Mouse (Mus musculus) heart, postnatal 0 days (tissue): ENCODE measurements around the gene Pdcd1lg2. TPM values are rescaled to one million over a fixed set of nuclear protein-coding genes. Genes with fewer than 3 reads are reported as not detected.

Experiments
- ATAC-seq: fragments of 200-750 bp; cut with Nextera tagmentation; 2 replicates; pipeline ENCODE4 v1.8.0; 2017; ENCODE audit warnings: low read depth, moderate number of reproducible peaks, moderate library complexity; ENCODE audit not compliant: insufficient read depth
- DNase-seq: peaks from one replicate; pipeline ENCODE4 v3.0.0-alpha.2; 2016; ENCODE audit warnings: low spot score
- H3K27ac ChIP-seq: fragments of 300-500 bp; sonication (generic); 2 replicates; pipeline ENCODE4 v1.5.1; 2014; ENCODE audit warnings: low read depth, mild to moderate bottlenecking
- H3K27me3 ChIP-seq: fragments of 300-500 bp; sonication (generic); 2 replicates; pipeline ENCODE4 v1.6.1; 2014; ENCODE audit warnings: low read length, mixed read lengths; ENCODE audit not compliant: control insufficient read depth, insufficient read depth
- H3K36me3 ChIP-seq: fragments of 300-500 bp; sonication (generic); replicated peaks from 2 replicates; pipeline ENCODE4 v1.6.1; 2014; ENCODE audit warnings: low read length, mixed read lengths; ENCODE audit not compliant: control insufficient read depth, insufficient read depth
- H3K4me1 ChIP-seq: fragments of 300-500 bp; sonication (generic); 2 replicates; pipeline ENCODE4 v1.6.1; 2014; ENCODE audit warnings: antibody characterized with exemption; ENCODE audit not compliant: control insufficient read depth, insufficient read depth
- H3K4me2 ChIP-seq: fragments of 300-500 bp; sonication (generic); 2 replicates; pipeline ENCODE4 v1.6.1; 2014; ENCODE audit warnings: low read depth, mild to moderate bottlenecking, low read length, moderate library complexity
- H3K4me3 ChIP-seq: fragments of 300-500 bp; sonication (generic); 2 replicates; pipeline ENCODE4 v1.5.1; 2014; ENCODE audit warnings: low read depth, low read length
- H3K9ac ChIP-seq: fragments of 300-500 bp; sonication (generic); replicated peaks from 2 replicates; pipeline ENCODE4 v1.6.1; 2014; ENCODE audit warnings: low read depth, low read length, mixed read lengths
- H3K9me3 ChIP-seq: fragments of 300-500 bp; sonication (generic); replicated peaks from 2 replicates; pipeline ENCODE4 v1.6.1; 2016; ENCODE audit warnings: low read length; ENCODE audit not compliant: control insufficient read depth
- CTCF ChIP-seq: IDR thresholded peaks from 2 replicates; pipeline ENCODE4 v1.5.1; 2016; ENCODE audit warnings: antibody characterized with exemption, control low read depth, low read depth
- EP300 ChIP-seq: IDR thresholded peaks from 2 replicates; pipeline ENCODE4 v1.6.1; 2016; ENCODE audit warnings: antibody characterized with exemption, low read depth
- WGBS: fragments of 180-500 bp; shearing (Covaris S2); extraction: QIAGEN DNeasy Blood & Tissue Kit; methylation state at CpG from one replicate; pipeline ENCODE4 v1.1.7; 2014; 5-methylcytosine and 5-hydroxymethylcytosine counted together
- polyA plus RNA-seq: library from polyadenylated mRNA; unstranded; fragments of >200 nt; fragmentation: Nextera tagmentation; extraction: Ambion mirVana; gene quantifications from 2 replicates; pipeline ENCODE4 v1.2.1, GENCODE M21; 2015
- total RNA-seq: library from RNA; depleted of rRNA; stranded (reverse); fragments of >200 nt; gene quantifications from 2 replicates; pipeline ENCODE4 v1.2.3, GENCODE M21; 2014; ENCODE audit warnings: low replicate concordance; rRNA removed

Gene Pdcd1lg2
- total RNA-seq (not detected in 2 replicates), polyA plus RNA-seq (0.18 TPM in 1 of 2 replicates, not detected in the other)

- Histone ChIP-seq H3K4me2 (no peak within 1 kb of the TSS), H3K9me3 (no peaks in the 10 kb centered on the region), H3K27ac (no peak within 1 kb of the TSS), H3K9ac (no peak within 1 kb of the TSS), H3K36me3 (no peaks in the 10 kb centered on the region), H3K4me1 (no peaks in the 10 kb centered on the region), H3K27me3 (no peaks in the 10 kb centered on the region), H3K4me3 (no peak within 1 kb of the TSS)
- ATAC-seq (no peak), DNase-seq (no peak)
- 80% methylated on average over 4 of the region's 4 CpGs for WGBS
- no peak for TF ChIP-seq EP300
- TF ChIP-seq CTCF, result no peak
Observed at GRCm38 (mm10) chr19:29410619-29411018, at the start of gene Pdcd1lg2. Gene Pdcd1lg2, plus strand, starts transcription at chr19:29410919.

DNA sequence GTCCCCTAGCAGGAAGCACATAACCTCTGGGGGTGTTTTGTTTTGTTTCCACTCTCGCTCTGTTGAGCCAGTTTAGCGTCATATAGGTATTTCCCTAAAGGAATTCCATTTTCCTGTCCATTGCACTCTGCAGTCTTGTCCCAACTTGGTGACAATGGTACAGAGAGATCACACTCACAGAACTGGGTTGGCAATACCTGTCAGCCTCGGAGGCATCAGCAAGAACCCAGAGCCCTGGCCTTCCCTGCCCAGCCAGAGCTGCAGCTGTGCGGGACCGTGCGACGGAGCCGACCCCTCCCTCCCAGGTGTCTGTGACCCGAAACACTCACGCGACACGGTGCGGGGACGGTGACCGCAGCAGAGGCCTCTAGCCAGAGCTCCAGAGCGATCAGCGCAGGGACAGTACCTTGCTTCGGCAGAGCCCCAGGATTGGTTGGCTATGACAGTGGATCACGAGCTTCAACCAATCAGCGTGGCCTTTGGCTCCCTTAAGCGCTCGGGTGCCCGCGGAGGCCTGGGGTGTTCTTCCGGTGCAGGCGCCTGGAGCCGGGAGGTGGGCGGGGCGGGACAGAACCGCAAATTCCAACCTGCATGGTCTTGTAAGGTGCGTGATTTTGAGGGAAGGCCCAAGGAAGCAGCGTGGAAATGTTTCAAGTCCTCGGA lies 49.1 kb upstream of the Pdcd1lg2 start:
- DNase-seq (peak; percentile 94), ATAC-seq (peak; percentile 100)
- H3K4me2 ChIP-seq, result peak overlapping the region; percentile 94
- H3K27me3 ChIP-seq, result no peaks in the 10 kb centered on the region
- peak overlapping the region; percentile 79 for H3K4me3 ChIP-seq
- peaks cover 6% of the 10 kb centered on the region; the same call in 1 of the 2 replicates for H3K4me1 ChIP-seq
- WGBS, result 3% methylated on average over 33 of the region's 33 CpGs
- H3K9me3 ChIP-seq, result no peaks in the 10 kb centered on the region
- 0 out of 2 replicates have a peak, but pooled peaks cover 3% of the 10 kb centered on the region for H3K36me3 ChIP-seq
- H3K27ac ChIP-seq, result peak overlapping the region; percentile 67; the same call in 1 of the 2 replicates
- TF ChIP-seq EP300 (no peak), CTCF (no peak)
- H3K9ac ChIP-seq, result peak overlapping the region; percentile 72

DNA sequence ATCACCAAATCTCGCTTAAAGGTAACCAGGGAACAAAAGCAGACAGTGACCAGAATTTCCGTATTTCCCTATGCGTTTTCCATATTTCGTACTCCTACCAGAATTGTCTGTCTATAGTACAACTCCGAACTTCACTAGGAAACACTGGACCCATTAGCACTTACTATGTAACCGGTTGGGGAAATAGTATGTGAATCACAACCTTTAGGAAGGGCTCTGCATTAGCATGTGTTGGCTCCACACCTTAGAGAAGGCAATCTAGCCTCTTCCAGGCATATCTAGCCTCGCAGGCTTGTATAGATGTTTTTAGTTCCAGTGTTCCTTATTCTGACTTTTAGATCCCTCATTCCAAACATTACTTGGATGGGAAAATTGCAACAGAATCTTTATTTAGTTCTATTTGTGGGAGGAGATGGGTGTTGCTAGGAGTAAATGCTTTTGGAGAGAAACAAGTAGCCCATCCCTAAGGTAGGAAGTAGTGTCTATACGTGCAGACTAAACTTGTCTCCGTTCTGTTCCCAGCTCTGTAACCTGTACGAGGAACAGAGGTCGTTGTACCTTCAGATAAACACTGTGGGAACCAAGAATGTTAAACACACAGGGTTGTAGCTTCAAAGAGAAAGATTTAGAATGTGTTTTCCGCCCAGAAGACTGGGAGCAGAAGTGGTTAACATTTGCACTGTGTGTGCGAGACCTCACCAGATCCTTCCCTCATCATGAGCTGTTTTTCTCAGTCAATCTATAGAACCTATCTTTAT lies 48.4 kb upstream of the Pdcd1lg2 start:
- ATAC-seq (0 out of 2 replicates have a peak, but pooled peaks have one; percentile 25), DNase-seq (peak; percentile 16)
- Histone ChIP-seq H3K27ac (no peak overlapping the region), H3K9ac (peak overlapping the region; percentile 72; the same call in 1 of the 2 replicates), H3K27me3 (no peaks in the 10 kb centered on the region), H3K9me3 (no peaks in the 10 kb centered on the region), H3K4me3 (peak overlapping the region; percentile 79), H3K4me2 (peak overlapping the region; percentile 94), H3K4me1 (peaks cover 6% of the 10 kb centered on the region; the same call in 1 of the 2 replicates), H3K36me3 (no peaks in the 10 kb centered on the region)
- 37% methylated on average over 13 of the region's 13 CpGs for WGBS
- TF ChIP-seq EP300 (no peak), CTCF (no peak)

DNA sequence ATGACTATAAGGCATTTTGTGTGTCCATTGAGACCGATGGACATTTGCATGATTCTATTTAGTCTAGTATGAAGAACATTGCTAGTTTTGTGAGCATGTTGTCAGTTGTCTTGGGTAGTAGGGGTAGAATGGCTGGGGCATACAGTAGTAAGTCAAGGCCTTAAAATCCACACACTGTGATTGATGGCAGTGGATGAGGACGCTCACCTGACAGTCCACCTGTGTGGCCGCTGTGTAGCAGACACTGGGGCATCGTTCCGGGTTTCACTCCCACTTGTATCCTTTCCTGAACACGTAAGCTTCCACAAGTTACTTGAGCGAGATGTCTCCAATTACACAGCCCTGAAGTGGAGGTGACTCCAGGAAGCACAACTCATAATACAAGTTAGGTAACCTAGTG lies 47.2 kb upstream of the Pdcd1lg2 start:
- WGBS, result 87% methylated on average over 7 of the region's 7 CpGs
- ATAC-seq, result no peak
- H3K36me3 ChIP-seq, result no peaks in the 10 kb centered on the region
- no peaks in the 10 kb centered on the region for H3K9me3 ChIP-seq
- no peak overlapping the region for H3K27ac ChIP-seq
- no peak overlapping the region for H3K4me2 ChIP-seq
- H3K4me3 ChIP-seq, result no peak overlapping the region
- H3K27me3 ChIP-seq, result no peaks in the 10 kb centered on the region
- no peak overlapping the region for H3K9ac ChIP-seq
- no peak for DNase-seq
- H3K4me1 ChIP-seq, result peaks cover 6% of the 10 kb centered on the region; the same call in 1 of the 2 replicates
- TF ChIP-seq EP300, result no peak
- no peak for TF ChIP-seq CTCF

- no peak for ATAC-seq
- no peak for DNase-seq
- H3K9ac ChIP-seq, result no peak overlapping the region
- WGBS, result 78% methylated on average over 5 of the region's 5 CpGs
- no peaks in the 10 kb centered on the region for H3K27me3 ChIP-seq
- no peak overlapping the region for H3K27ac ChIP-seq
- no peak overlapping the region for H3K4me3 ChIP-seq
- H3K4me2 ChIP-seq, result no peak overlapping the region
- H3K4me1 ChIP-seq, result peaks cover 6% of the 10 kb centered on the region; the same call in 1 of the 2 replicates
- H3K9me3 ChIP-seq, result no peaks in the 10 kb centered on the region
- TF ChIP-seq CTCF (no peak), EP300 (no peak)
- no peaks in the 10 kb centered on the region for H3K36me3 ChIP-seq
Observed at GRCm38 (mm10) chr19:29364076-29364475, 46.6 kb upstream of the Pdcd1lg2 start.
